Mouse (Mus musculus) cerebellum, adult 2 months (tissue): ENCODE results near the gene Cntnap2. TPM values are rescaled to one million over a fixed set of nuclear protein-coding genes. Genes with fewer than 3 reads are reported as not detected.

Experiments used
- DNase-seq, 2 experiments: peaks; one replicate each; pipeline ENCODE4 v3.0.0; 2021
- H3K27ac ChIP-seq: fragments of 200-500 bp; 2 replicates; pipeline ENCODE4 v1.5.1; 2012; ENCODE audit warnings: low read length, control low read depth, inconsistent platforms; ENCODE audit not compliant: insufficient read depth
- H3K27me3 ChIP-seq: fragments of 200-500 bp; 2 replicates; pipeline ENCODE4 v1.6.1; 2012; ENCODE audit warnings: inconsistent platforms, mild to moderate bottlenecking, low read length, moderate library complexity; ENCODE audit not compliant: control insufficient read depth, insufficient read depth
- H3K4me1 ChIP-seq: fragments of 200-500 bp; 2 replicates; pipeline ENCODE4 v1.6.1; 2011; ENCODE audit warnings: low read length; ENCODE audit not compliant: control insufficient read depth, insufficient read depth
- H3K4me3 ChIP-seq: fragments of 200-500 bp; replicated peaks from 2 replicates; pipeline ENCODE3; 2011; ENCODE audit warnings: mild to moderate bottlenecking, low read depth, low read length, control low read depth; ENCODE audit not compliant: insufficient read depth
- CTCF ChIP-seq: fragments of 200-500 bp; IDR thresholded peaks from 2 replicates; pipeline ENCODE4 v1.5.1; 2011; ENCODE audit warnings: low read depth, mild to moderate bottlenecking, control low read depth, low read length, moderate library complexity, borderline replicate concordance; ENCODE audit not compliant: insufficient read depth
- POLR2A ChIP-seq: fragments of 200-500 bp; IDR thresholded peaks from 2 replicates; pipeline ENCODE4 v1.6.1; 2011; ENCODE audit warnings: low read length, control low read depth, borderline replicate concordance; ENCODE audit not compliant: insufficient read depth
- WGBS: fragments of 180-500 bp; shearing (Covaris S2); methylation state at CpG from one replicate; pipeline ENCODE4 v1.1.7; 2018; 5-methylcytosine and 5-hydroxymethylcytosine counted together
- polyA plus RNA-seq: library from polyadenylated mRNA; depleted of rRNA; stranded (reverse); fragments of >200 nt; gene quantifications from 2 replicates; pipeline ENCODE4 v1.2.3, GENCODE M21; 2012

The Cntnap2 gene
- polyA plus RNA-seq, 1 experiment: 32.4 TPM

GRCm38 (mm10) chr6:45843736-45844135, 784.6 kb downstream of the Cntnap2 start:
- Histone ChIP-seq H3K27ac (no peak overlapping the region), H3K27me3 (no peaks in the 10 kb centered on the region), H3K4me1 (no peaks in the 10 kb centered on the region), H3K4me3 (no peak overlapping the region)
- WGBS: 18% methylated on average over 1 of the region's 1 CpGs
- TF ChIP-seq CTCF: no peak
- no peak for TF ChIP-seq POLR2A
- DNase-seq: no peak

- Histone ChIP-seq H3K4me3 (no peak overlapping the region), H3K4me1 (no peaks in the 10 kb centered on the region), H3K27ac (no peak overlapping the region), H3K27me3 (no peaks in the 10 kb centered on the region)
- no peak for DNase-seq
- 60% methylated on average over 3 of the region's 3 CpGs for WGBS
- TF ChIP-seq CTCF: no peak
- no peak for TF ChIP-seq POLR2A
Observed at GRCm38 (mm10) chr6:45871409-45871992, 812.3 kb downstream of the Cntnap2 start.

GRCm38 (mm10) chr6:45885486-45885885, 826.3 kb downstream of the Cntnap2 start:
- Histone ChIP-seq H3K27ac (no peak overlapping the region), H3K4me3 (no peak overlapping the region), H3K27me3 (no peaks in the 10 kb centered on the region), H3K4me1 (no peaks in the 10 kb centered on the region)
- no peak for DNase-seq
- WGBS: 82% methylated on average over 1 of the region's 1 CpGs
- no peak for TF ChIP-seq POLR2A
- no peak for TF ChIP-seq CTCF

GRCm38 (mm10) chr6:45887901-45888300, 828.7 kb downstream of the Cntnap2 start:
- no peak overlapping the region for H3K4me3 ChIP-seq
- TF ChIP-seq CTCF (no peak), POLR2A (no peak)
- 78% methylated on average over 3 of the region's 3 CpGs for WGBS
- DNase-seq: no peak
- H3K4me1 ChIP-seq: no peaks in the 10 kb centered on the region
- H3K27ac ChIP-seq: no peak overlapping the region
- no peaks in the 10 kb centered on the region for H3K27me3 ChIP-seq

GRCm38 (mm10) chr6:45938263-45938662, 879.1 kb downstream of the Cntnap2 start:
- TF ChIP-seq POLR2A: no peak
- TF ChIP-seq CTCF: no peak
- no peak overlapping the region for H3K27ac ChIP-seq
- H3K4me1 ChIP-seq: no peaks in the 10 kb centered on the region
- H3K27me3 ChIP-seq: no peaks in the 10 kb centered on the region
- H3K4me3 ChIP-seq: no peak overlapping the region
- DNase-seq: no peak
- WGBS: 85% methylated on average over 3 of the region's 3 CpGs

GRCm38 (mm10) chr6:45938775-45939174, 879.6 kb downstream of the Cntnap2 start:
- no peak overlapping the region for H3K27ac ChIP-seq
- TF ChIP-seq CTCF (no peak), POLR2A (no peak)
- no peaks in the 10 kb centered on the region for H3K4me1 ChIP-seq
- no peak overlapping the region for H3K4me3 ChIP-seq
- no peaks in the 10 kb centered on the region for H3K27me3 ChIP-seq
- 53% methylated on average over 1 of the region's 1 CpGs for WGBS
- DNase-seq: no peak

GRCm38 (mm10) chr6:45945144-45945985, 886.2 kb downstream of the Cntnap2 start:
- Histone ChIP-seq H3K4me3 (no peak overlapping the region), H3K4me1 (no peaks in the 10 kb centered on the region), H3K27ac (no peak overlapping the region), H3K27me3 (no peaks in the 10 kb centered on the region)
- TF ChIP-seq POLR2A (no peak), CTCF (no peak)
- WGBS: 54% methylated on average over 3 of the region's 3 CpGs
- DNase-seq: no peak

GRCm38 (mm10) chr6:45954773-45955172, 895.6 kb downstream of the Cntnap2 start:
- Histone ChIP-seq H3K4me1 (no peaks in the 10 kb centered on the region), H3K4me3 (no peak overlapping the region), H3K27ac (no peak overlapping the region), H3K27me3 (no peaks in the 10 kb centered on the region)
- TF ChIP-seq CTCF (no peak), POLR2A (no peak)
- no peak for DNase-seq
